Mouse (Mus musculus): ENCODE measurements around the gene Mrpl18. TPM values are rescaled to one million over a fixed set of nuclear protein-coding genes. Genes with fewer than 3 reads are reported as not detected.
A peak's percentile ranks its signal among the peaks of the same experiment; 100 is the strongest.
"Not testable (repeated sequence)": the region's sequence is repeated elsewhere in the genome, so short reads cannot be mapped to it uniquely, and the experiment has no call there.

Mrpl18 gene
- polyA plus RNA-seq, 1 experiment from 2014 or later, result 172 TPM

DNA sequence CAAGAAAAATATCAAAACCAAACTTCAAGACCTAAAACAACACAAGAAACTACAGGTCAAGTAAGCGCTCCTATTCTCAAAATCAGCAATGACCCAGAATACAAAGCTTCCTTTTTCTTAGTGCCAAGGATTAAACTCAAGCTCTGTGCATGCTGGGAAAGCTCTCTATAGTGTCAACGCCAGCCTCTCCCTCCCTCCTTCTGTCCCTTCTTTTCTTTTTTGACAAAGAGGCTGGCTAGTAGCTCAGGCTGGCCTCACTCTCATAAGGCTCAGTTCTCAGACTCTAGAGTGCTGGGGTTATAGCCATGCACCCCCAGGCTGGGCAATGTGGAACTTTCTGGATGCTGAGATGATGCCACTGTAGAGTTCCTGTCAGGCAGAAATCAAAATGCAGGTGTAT lies 21.9 kb upstream of the Mrpl18 start:
- H3K9me3 ChIP-seq, result no peaks in the 10 kb centered on the region
- H3K36me3 ChIP-seq, result peaks cover 8% of the 10 kb centered on the region
- H3K27me3 ChIP-seq, result no peaks in the 10 kb centered on the region
- no peak overlapping the region for H3K27ac ChIP-seq
- H3K4me1 ChIP-seq, result peaks cover 7% of the 10 kb centered on the region
- ATAC-seq (ENCODE audit: insufficient number of reproducible peaks, insufficient read depth, low FRiP score, low TSS enrichment, low read depth), result no peak
- no peak overlapping the region for H3K9ac ChIP-seq
- no peak overlapping the region for H3K4me2 ChIP-seq
- H3K4me3 ChIP-seq, result no peak overlapping the region
- 53% methylated on average over 2 of the region's 2 CpGs for WGBS

DNA sequence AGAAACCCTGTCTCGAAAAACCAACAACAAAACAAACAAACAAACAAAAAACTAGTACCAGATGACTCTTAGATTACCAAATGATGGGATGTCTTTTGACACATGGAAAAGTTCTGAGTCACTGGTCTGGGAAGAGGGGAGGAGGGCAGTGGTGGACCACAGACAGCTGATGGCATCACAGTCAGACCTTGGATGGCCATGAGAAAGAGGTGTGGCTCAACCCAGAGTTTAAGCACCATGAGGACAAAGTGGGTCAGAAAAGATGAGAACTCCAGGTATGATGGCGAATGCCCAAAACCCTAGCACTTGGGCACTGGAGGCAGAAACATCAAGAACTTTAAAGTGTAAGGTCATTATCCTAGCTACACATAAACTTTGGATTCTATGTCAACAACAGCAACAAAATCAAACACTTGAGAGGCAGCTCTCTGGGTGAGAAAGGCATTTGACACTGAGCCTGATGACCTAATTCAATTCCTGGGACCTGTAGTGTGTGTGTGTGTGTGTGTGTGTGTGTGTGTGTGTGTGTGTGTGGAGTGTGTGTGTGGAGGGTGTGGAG lies 21.3 kb upstream of the Mrpl18 start:
- no peak overlapping the region for H3K4me2 ChIP-seq
- H3K36me3 ChIP-seq, result peaks cover 2% of the 10 kb centered on the region; the same call in 1 of the 2 replicates
- ATAC-seq (ENCODE audit: insufficient number of reproducible peaks, insufficient read depth, low FRiP score, low TSS enrichment, low read depth), result no peak
- H3K27ac ChIP-seq, result no peak overlapping the region
- no peak overlapping the region for H3K9ac ChIP-seq
- peaks cover 7% of the 10 kb centered on the region for H3K4me1 ChIP-seq
- H3K9me3 ChIP-seq, result no peaks in the 10 kb centered on the region
- 74% methylated on average over 2 of the region's 2 CpGs for WGBS
- no peaks in the 10 kb centered on the region for H3K27me3 ChIP-seq
- no peak overlapping the region for H3K4me3 ChIP-seq

GRCm38 (mm10) chr17:12935719-12936118 lies 19.6 kb upstream of the Mrpl18 start:
- no peaks in the 10 kb centered on the region for H3K9me3 ChIP-seq
- peaks cover 7% of the 10 kb centered on the region for H3K4me1 ChIP-seq
- no peak overlapping the region for H3K27ac ChIP-seq
- 57% methylated on average over 4 of the region's 4 CpGs for WGBS
- H3K36me3 ChIP-seq, result no peaks in the 10 kb centered on the region
- no peak overlapping the region for H3K9ac ChIP-seq
- H3K4me2 ChIP-seq, result no peak overlapping the region
- no peaks in the 10 kb centered on the region for H3K27me3 ChIP-seq
- ATAC-seq (ENCODE audit: insufficient number of reproducible peaks, insufficient read depth, low FRiP score, low TSS enrichment, low read depth), result no peak
- H3K4me3 ChIP-seq, result no peak overlapping the region

- not testable (repeated sequence) for ATAC-seq (ENCODE audit: insufficient number of reproducible peaks, insufficient read depth, low FRiP score, low TSS enrichment, low read depth); H3K4me2 ChIP-seq; H3K9ac ChIP-seq; H3K4me3 ChIP-seq; H3K9me3 ChIP-seq; H3K27ac ChIP-seq; H3K27me3 ChIP-seq; H3K4me1 ChIP-seq; H3K36me3 ChIP-seq
- WGBS, result 89% methylated on average over 5 of the region's 5 CpGs
These were observed 15.4 kb upstream of the Mrpl18 start for GRCm38 (mm10) chr17:12931576-12931975.

DNA sequence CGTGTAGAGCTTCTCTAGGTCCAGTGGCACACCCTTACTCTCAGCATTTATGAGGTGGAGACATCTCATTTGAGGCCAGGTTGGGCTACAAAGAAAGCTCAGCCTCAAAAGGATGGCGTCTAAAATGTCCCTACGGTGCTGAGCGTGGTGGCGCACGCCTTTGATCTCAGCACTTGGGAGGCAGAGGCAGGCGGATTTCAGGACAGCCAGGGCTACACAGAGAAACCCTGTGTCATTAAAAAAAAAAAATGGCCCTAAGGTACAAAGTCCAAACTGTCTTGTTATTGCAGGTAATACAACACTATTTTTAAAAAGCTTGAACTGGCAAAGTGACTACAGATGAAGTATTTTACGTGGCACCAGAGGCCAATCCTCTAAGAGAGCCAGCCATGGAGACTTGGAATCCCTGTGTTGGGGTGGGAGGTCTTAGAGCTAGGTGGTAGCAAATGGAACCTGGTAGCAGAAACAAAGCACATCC lies 9.6 kb upstream of the Mrpl18 start:
- no peak for ATAC-seq (ENCODE audit: insufficient number of reproducible peaks, insufficient read depth, low FRiP score, low TSS enrichment, low read depth)
- Histone ChIP-seq H3K36me3 (peaks cover 62% of the 10 kb centered on the region), H3K4me1 (no peaks in the 10 kb centered on the region), H3K9me3 (no peaks in the 10 kb centered on the region), H3K4me2 (no peak overlapping the region), H3K27ac (no peak overlapping the region), H3K9ac (no peak overlapping the region), H3K27me3 (no peaks in the 10 kb centered on the region), H3K4me3 (no peak overlapping the region)
- 91% methylated on average over 8 of the region's 8 CpGs for WGBS

DNA sequence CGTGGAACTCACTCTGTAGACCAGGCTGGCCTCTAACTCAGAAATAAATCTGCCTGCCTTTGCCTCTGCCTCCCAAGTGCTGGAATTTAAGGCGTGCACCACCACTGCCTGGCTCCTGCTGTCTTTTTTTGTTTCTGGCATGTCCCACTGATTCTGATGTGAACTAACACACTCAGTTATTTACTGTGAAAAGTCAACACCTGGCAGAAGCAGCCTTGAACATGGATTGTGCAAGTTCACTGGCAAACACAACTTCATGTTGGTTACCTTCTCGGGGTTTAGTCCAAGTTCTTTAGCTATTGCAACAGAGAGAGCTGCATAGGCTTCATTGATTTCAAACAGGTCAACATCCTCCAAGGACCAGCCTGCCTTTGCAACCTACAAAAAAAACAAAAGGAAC lies 8.9 kb upstream of the Mrpl18 start:
- Histone ChIP-seq H3K27me3 (no peaks in the 10 kb centered on the region), H3K9ac (no peak overlapping the region), H3K9me3 (no peaks in the 10 kb centered on the region), H3K4me2 (no peak overlapping the region), H3K36me3 (peaks cover 69% of the 10 kb centered on the region), H3K4me1 (no peaks in the 10 kb centered on the region), H3K27ac (no peak overlapping the region), H3K4me3 (no peak overlapping the region)
- ATAC-seq (ENCODE audit: insufficient number of reproducible peaks, insufficient read depth, low FRiP score, low TSS enrichment, low read depth), result no peak
- WGBS, result 92% methylated on average over 3 of the region's 3 CpGs

DNA sequence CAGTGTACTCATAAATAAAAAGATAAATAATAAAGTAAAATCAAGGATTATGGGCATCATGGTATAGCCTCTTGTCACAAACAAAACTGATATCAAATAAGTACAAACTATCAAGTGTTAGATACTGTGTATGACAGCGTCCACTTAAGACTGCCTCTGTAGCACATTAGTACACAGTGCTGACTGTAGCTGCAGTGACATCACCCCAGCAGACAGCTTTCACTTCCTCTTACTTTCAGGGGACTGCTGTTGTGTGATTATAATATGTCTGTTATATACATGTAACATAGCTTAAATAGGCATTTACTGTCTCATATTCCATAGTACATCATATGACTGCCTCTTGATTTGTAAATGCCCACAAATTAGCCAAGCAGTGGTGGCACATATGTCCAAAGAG lies 4.9 kb upstream of the Mrpl18 start:
- H3K9ac ChIP-seq, result no peak overlapping the region
- H3K4me2 ChIP-seq, result no peak overlapping the region
- no peak overlapping the region for H3K4me3 ChIP-seq
- no peak overlapping the region for H3K27ac ChIP-seq
- no peaks in the 10 kb centered on the region for H3K27me3 ChIP-seq
- no peaks in the 10 kb centered on the region for H3K4me1 ChIP-seq
- no peaks in the 10 kb centered on the region for H3K9me3 ChIP-seq
- H3K36me3 ChIP-seq, result peaks cover 75% of the 10 kb centered on the region
- no peak for ATAC-seq (ENCODE audit: insufficient number of reproducible peaks, insufficient read depth, low FRiP score, low TSS enrichment, low read depth)
- 95% methylated on average over 1 of the region's 1 CpGs for WGBS

- H3K9me3 ChIP-seq, result no peaks in the 10 kb centered on the region
- peaks cover 8% of the 10 kb centered on the region; the same call in 1 of the 2 replicates for H3K4me1 ChIP-seq
- peak; percentile 43 for ATAC-seq (ENCODE audit: insufficient number of reproducible peaks, insufficient read depth, low FRiP score, low TSS enrichment, low read depth)
- H3K27me3 ChIP-seq, result no peaks in the 10 kb centered on the region
- peak overlapping the region; percentile 99 for H3K9ac ChIP-seq
- H3K4me3 ChIP-seq, result peak overlapping the region; percentile 92
- under 1% methylated on average over 40 of the region's 40 CpGs for WGBS
- peaks cover 59% of the 10 kb centered on the region for H3K36me3 ChIP-seq
- H3K27ac ChIP-seq, result peak overlapping the region; percentile 92
- peak overlapping the region; percentile 77 for H3K4me2 ChIP-seq
These were observed 639 bp upstream of the Mrpl18 start for GRCm38 (mm10) chr17:12916588-12917380.

GRCm38 (mm10) chr17:12915488-12915880 lies 661 bp downstream of the Mrpl18 start, which contains the start of gene Tcp1:
Tcp1 (plus strand) TSS chr17:12915701.
- H3K9ac ChIP-seq, result peak within 1 kb of the TSS; percentile 99
- no peak for ATAC-seq (ENCODE audit: insufficient number of reproducible peaks, insufficient read depth, low FRiP score, low TSS enrichment, low read depth)
- H3K27ac ChIP-seq, result peak within 1 kb of the TSS; percentile 92
- peaks cover 59% of the 10 kb centered on the region for H3K36me3 ChIP-seq
- peaks cover 8% of the 10 kb centered on the region; the same call in 1 of the 2 replicates for H3K4me1 ChIP-seq
- no peaks in the 10 kb centered on the region for H3K9me3 ChIP-seq
- H3K27me3 ChIP-seq, result no peaks in the 10 kb centered on the region
- H3K4me2 ChIP-seq, result peak within 1 kb of the TSS; percentile 85
- WGBS, result under 1% methylated on average over 18 of the region's 18 CpGs
- peak within 1 kb of the TSS; percentile 92 for H3K4me3 ChIP-seq

DNA sequence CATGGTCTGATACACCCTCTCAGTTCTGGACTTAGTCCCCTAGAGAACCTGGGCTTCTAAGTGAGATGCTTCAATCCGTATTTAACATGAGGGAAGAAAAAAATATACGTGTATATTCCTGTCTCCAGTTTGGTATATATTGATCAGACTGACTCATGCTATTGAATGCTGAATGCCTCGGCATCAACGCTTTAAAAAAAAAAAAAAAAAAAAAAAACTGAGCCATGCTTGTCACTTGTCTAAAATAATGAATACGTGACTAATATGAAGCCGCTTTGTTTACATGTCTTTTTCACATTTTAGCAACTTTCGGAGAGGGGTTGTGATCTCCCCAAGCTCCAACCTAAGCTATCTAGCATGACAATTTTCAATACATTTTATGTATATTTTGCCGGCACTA lies 5.8 kb downstream of the Mrpl18 start:
- no peak overlapping the region for H3K4me3 ChIP-seq
- no peak for ATAC-seq (ENCODE audit: insufficient number of reproducible peaks, insufficient read depth, low FRiP score, low TSS enrichment, low read depth)
- H3K9me3 ChIP-seq, result no peaks in the 10 kb centered on the region
- no peak overlapping the region for H3K27ac ChIP-seq
- H3K4me2 ChIP-seq, result no peak overlapping the region
- WGBS, result 88% methylated on average over 8 of the region's 8 CpGs
- no peak overlapping the region for H3K9ac ChIP-seq
- peaks cover 8% of the 10 kb centered on the region; the same call in 1 of the 2 replicates for H3K4me1 ChIP-seq
- peaks cover 49% of the 10 kb centered on the region for H3K36me3 ChIP-seq
- no peaks in the 10 kb centered on the region for H3K27me3 ChIP-seq

DNA sequence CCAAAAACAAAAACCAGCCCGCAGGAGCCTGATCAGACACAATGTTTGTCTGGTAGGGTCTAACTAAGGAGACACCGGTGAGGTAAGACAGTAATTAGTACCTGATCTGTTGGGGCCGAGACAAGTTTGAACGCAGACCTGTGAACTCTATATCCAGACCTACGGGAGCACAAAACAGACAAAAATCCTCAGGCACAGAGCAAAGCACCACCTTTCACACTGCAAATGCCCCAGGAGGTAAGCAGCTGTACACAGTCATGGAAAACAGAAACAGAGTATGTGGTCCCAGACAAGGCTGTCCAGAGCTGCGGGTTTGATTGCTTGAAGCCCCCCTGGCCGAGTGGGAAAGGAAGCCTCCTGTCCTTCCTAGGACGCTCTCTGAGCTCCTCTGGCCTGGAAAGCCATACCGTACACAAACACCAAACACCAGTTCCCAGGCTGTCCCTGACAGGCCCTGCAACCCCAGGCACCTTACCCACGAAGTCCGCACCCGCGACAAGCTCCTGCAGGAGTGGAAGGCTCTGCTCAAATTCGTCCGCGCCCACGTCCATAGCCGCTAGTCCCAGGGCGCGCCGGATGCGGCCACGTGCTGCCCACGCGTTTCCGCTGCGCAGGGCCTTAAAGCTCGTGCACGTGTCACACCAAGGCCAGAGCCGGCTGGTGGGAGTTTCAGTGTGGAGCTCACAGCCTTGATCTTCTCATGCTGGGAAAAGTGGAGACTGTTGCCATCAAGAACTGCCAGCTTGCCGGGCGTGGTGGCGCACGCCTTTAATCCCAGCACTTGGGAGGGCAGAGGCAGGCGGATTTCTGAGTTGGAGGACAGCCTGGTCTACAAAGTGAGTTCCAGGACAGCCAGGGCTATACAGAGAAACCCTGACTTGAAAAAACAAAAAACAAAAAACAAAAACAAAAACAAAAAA lies 6.5 kb downstream of the Mrpl18 start, which contains the start of gene Pnldc1:
Gene Pnldc1, minus strand, starts transcription at position 870 of the 920 bp plus-strand sequence.
- Histone ChIP-seq H3K27me3 (no peaks in the 10 kb centered on the region), H3K9me3 (no peaks in the 10 kb centered on the region), H3K4me3 (no peak within 1 kb of the TSS), H3K4me2 (no peak within 1 kb of the TSS), H3K36me3 (peaks cover 56% of the 10 kb centered on the region), H3K4me1 (no peaks in the 10 kb centered on the region; the same call in none of the 2 replicates), H3K9ac (0 out of 2 replicates have a peak within 1 kb of the TSS, but pooled peaks have one; percentile 27), H3K27ac (0 out of 2 replicates have a peak within 1 kb of the TSS, but pooled peaks have one; percentile 7)
- WGBS, result 79% methylated on average over 35 of the region's 35 CpGs
- no peak for ATAC-seq (ENCODE audit: insufficient number of reproducible peaks, insufficient read depth, low FRiP score, low TSS enrichment, low read depth)

All from embryonic facial prominence, embryonic 13.5 days (tissue).